Mouse (Mus musculus): Measurements from ENCODE around the gene Gm5460.

Gm5460 gene

GRCm38 (mm10) chr14:34075346-34075745 is 58.8 kb downstream of the Gm5460 start:
- DNase-seq (ENCODE audit: low spot score in 2 of 2): no peak

DNA sequence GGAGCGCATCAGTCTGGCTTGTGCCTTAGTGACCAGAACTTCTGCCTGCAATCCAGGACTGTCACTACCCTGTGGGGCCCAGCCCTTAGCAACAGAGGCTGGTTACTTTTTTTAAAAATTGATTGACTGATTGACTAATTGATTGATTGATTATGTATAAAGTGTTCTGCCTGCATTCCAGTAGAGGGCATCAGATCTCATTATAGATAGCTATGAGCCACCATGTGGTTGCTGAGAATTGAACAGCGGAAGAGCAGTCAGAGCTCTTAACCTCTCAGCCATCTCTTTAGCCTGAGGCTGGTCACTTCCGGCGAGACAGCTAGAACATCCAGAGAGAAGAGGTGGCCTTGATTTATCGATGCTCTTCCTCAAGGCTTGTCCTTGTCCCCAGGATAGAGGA is 60.7 kb downstream of the Gm5460 start:
- DNase-seq (ENCODE audit: low spot score in 2 of 2): no peak

DNA sequence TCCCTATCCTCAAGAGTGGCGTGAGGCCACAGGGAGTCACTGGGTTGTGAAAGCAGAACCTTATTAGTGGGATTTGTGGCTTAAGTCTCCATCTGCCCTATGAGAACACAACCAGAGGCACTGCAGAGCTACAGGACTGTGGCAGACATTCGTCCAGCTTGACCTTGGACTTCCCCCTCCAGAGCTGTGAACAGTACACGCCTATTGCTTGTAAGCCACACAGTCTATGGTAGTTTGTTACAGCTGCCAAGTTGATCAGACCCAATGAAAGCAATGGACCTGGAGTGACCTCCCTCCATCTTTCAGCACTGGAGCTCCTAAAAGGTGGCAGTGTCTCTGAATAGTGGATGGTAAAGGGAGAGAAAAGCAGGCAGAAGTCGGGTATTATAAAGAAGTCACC is 61.7 kb downstream of the Gm5460 start:
- no peak for DNase-seq (ENCODE audit: low spot score in 2 of 2)

DNA sequence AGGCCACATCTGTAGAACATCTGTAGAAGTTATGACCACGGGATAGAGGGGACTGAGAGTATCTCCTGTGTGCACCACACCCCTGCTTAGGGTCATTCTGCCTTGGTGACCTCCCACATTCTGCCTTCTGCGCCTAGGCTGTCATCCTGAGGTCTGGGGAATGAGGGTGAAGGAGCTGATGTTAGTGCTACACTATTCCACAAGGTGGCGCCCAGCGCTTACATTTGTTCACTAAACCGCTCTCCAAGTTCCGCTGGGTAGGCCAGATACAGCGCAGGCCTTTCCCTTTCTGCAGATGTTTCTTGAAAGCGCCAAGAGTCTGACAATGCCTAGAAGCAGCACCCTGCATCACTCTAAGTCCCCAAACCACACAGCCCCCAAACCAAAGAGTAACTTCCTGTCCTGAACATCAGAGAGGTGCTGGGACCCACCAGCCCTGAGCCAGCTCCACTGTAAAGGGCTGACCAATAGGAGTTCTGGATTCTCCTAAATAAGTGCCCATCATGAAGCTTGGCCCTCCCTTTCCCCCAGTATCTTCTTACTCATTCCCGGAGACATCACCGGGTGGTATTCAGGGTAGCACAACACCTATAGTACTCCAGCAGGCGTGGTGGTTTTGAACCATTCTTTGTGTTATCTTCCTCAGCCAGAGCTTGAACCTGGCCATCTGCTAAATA is 63.9 kb downstream of the Gm5460 start:
- peak; percentile 28 to 34 for DNase-seq (ENCODE audit: low spot score in 2 of 2)

DNA sequence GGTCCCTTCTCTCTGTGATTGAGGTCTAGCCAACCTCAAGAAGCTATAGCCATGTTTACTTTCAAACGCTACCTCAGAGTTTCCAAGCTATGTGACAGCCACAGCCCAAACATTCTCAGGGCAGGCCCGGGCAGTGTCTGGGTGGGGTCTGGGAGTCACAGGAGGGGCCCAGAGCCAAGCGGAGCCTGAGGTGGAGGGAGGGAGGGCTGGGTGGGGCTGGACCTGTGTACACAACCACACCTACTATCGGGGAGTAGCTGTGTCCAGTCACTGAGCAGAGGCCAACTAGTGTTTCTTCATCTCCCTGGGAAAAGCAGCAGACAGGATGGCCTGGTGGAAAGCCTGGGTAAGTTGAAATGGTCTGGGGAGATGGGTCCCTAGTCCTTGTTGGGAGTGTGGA is 69.2 kb downstream of the Gm5460 start, which contains the start of gene Anxa8:
Gene Anxa8 (plus strand): TSS at position 251 of the 400 bp plus-strand sequence.
- DNase-seq (ENCODE audit: low spot score in 2 of 2): no peak

DNA sequence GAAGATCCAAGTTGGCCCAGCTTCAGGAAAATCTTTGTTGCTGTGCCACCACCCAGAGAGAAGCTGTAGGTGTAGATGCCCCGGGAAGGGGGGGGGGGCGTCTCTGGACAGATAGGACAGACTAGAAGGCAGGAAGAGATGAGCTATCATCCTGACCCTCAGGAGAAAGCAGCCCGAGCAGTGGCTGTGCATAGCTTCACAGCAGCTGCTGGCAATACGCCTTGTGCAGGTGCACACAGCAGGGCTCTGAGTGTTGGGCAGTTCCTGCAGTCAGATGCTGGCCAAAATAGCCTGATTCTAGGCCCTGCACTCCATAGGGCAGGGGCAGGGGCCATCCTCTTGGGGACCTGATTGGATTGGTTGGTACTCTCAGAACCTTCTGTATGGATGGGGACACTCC is 70.2 kb downstream of the Gm5460 start:
- no peak for DNase-seq (ENCODE audit: low spot score in 2 of 2)

DNA sequence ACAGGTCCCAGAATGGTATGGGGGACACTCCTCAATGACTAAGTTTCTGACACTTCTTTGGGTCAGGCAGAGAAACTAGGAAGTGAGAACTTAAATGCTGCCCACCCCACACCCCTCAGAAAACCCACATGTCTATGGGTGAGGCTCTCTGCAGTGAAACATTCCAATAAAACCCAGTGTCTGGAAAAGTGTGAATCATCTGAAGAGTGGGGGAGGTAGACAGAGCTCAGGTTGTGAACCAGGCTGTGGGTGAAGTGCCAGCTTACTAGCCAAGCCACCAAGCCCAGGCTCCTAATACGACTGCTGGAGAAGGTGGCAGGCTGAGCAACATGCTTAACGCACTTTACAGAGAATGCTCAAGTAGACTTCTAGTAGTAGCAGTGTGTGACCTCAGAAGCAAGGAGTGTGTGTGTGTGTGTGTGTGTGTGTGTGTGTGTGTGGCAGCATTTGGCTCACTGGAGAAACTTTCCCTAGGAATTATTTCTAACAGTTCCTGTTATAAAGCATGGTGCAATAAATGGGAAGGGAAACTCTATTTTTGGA is 71.4 kb downstream of the Gm5460 start:
- DNase-seq (ENCODE audit: low spot score in 2 of 2): no peak

DNA sequence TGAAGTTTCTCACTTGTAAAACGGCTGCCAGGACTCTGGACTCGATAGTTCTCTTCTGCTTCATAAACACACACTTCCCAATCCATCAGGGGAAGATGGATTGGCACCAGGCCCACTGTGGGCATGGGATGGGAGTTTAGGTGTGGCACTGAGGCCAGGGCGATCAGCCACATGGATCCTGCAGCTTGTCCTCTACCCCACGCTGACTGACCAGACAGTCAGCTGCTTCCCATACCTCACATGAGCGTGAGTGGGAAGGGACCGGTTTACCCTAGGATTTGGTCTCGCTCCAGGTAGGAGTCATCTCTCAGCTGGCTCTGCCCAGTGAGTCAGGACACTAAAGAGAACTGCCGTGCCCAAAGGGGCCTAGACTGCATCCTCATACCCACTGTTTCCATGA is 73.2 kb downstream of the Gm5460 start:
- DNase-seq (ENCODE audit: low spot score in 2 of 2): no peak

DNA sequence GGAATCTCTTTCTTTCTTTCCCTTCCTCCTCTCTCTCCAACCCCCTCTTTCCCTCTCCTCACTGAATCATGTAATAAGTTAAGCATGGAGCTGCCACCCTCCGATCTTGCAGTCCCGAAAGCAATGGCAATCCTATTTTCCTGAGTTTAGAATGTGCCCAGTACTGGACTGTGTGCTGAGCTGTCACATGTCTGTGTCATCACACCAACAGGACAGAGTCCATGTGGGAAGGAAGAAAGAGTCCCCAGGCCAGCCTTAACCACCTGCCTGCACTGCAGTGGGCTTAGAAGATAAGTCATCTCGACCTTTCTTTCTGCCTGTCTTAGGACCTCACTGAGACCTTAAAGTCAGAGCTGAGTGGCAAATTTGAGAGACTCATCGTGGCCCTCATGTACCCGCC is 74.9 kb downstream of the Gm5460 start:
- no peak for DNase-seq (ENCODE audit: low spot score in 2 of 2)

DNA sequence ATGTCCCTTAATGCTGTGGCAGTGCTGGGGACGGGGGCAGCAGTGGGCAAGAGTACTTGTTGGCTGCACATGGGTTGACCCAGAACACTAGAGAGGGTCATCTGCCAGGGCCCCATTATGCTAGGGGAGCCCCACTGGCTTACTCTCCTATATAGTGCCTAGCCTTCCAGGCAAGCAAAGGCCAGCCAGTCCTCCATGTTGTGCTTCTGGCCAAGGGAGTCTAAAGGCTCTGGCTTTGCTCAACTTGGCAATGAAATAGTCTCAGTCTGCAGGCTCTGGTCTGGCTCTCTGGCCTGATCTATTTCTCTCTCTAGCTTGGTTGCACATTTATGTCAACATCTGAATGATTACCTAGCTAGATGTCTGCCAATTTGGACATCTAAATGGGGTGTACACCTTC is 76.3 kb downstream of the Gm5460 start:
- DNase-seq (ENCODE audit: low spot score in 2 of 2): no peak

- DNase-seq (ENCODE audit: low spot score in 2 of 2): no peak
Observed at GRCm38 (mm10) chr14:34096161-34096560, 79.6 kb downstream of the Gm5460 start.

Measured in natural killer cell, adult 2 months (primary cell).